Comparison of ENCODE assay signal across 30 mouse cellular contexts in genomic region chr10:42021536-42021935, GRCm38 (mm10).
"Had no signal": no experiment of that assay in that cellular context is flagged by ENCODE, and none has a peak within 500 bp of the region (broad histone marks: within the 10 kb centered on the region; RNA-seq: fewer than 3 reads in every experiment).

No protein-coding gene starts in this region.

- H3K9me3 ChIP-seq: heart, embryonic 13.5 days; heart, embryonic 15.5 days; hindbrain, embryonic 10.5 days; hindbrain, embryonic 12.5 days; intestine, embryonic 15.5 days; limb, embryonic 10.5 days; limb, embryonic 12.5 days; liver, embryonic 13.5 days; liver, embryonic 15.5 days had no signal

- H3K9ac ChIP-seq: heart, embryonic 13.5 days; heart, embryonic 15.5 days; hindbrain, embryonic 12.5 days; hindbrain, embryonic 14.5 days; intestine, embryonic 15.5 days; limb, embryonic 12.5 days; liver, embryonic 13.5 days; liver, embryonic 15.5 days had no signal

- H3K27ac ChIP-seq: gastrocnemius, adult 2 months; heart, adult 2 months; heart, embryonic 13.5 days; heart, embryonic 15.5 days; hindbrain, embryonic 10.5 days; hindbrain, embryonic 12.5 days; hindbrain, embryonic 14.5 days; intestine, embryonic 15.5 days; layer of hippocampus, adult 2 months; left cerebral cortex, adult 2 months; limb, embryonic 10.5 days; limb, embryonic 12.5 days; liver, embryonic 13.5 days; liver, embryonic 15.5 days had no signal

- H3K27me3 ChIP-seq: intestine, embryonic 15.5 days had no signal

- ATAC-seq: hindbrain, embryonic 16.5 days; inflammation-experienced regulatory T-cells, adult 6 months; intestine, embryonic 15.5 days; intestine, postnatal 0 days had no signal

- H3K4me3 ChIP-seq: gastrocnemius, adult 2 months; heart, adult 2 months; heart, embryonic 13.5 days; heart, embryonic 15.5 days; hindbrain, embryonic 10.5 days; hindbrain, embryonic 12.5 days; intestine, embryonic 15.5 days; layer of hippocampus, adult 2 months; left cerebral cortex, adult 2 months; limb, embryonic 10.5 days; limb, embryonic 12.5 days; liver, embryonic 13.5 days; liver, embryonic 15.5 days had no signal

- DNase-seq: gastrocnemius, adult 2 months; gastrocnemius, postnatal 10 days; gastrocnemius, postnatal 25 days; heart, adult 11 months; heart, adult 2 months; heart, postnatal 14 days; heart, postnatal 36 days; kidney, adult 18-20 months; kidney, adult 8-10 months; kidney, postnatal 10 days; kidney, postnatal 25 days; kidney, postnatal 4 days; liver; liver, embryonic 13.5 days had no signal

- H3K36me3 ChIP-seq: heart, embryonic 13.5 days; heart, embryonic 15.5 days; hindbrain, embryonic 10.5 days; hindbrain, embryonic 12.5 days; intestine, embryonic 15.5 days; limb, embryonic 10.5 days; limb, embryonic 12.5 days; liver, embryonic 13.5 days; liver, embryonic 15.5 days had no signal

- H3K4me2 ChIP-seq: heart, embryonic 11.5 days; heart, embryonic 13.5 days; heart, embryonic 15.5 days; hindbrain, embryonic 12.5 days; hindbrain, embryonic 14.5 days; intestine, embryonic 15.5 days; limb, embryonic 12.5 days; liver, embryonic 11.5 days; liver, embryonic 13.5 days; liver, embryonic 15.5 days had no signal
